Mouse (Mus musculus): Measurements from ENCODE around the gene Cdh5. TPM values are rescaled to one million over a fixed set of nuclear protein-coding genes. Genes with fewer than 3 reads are reported as not detected.
A peak's percentile ranks its signal among the peaks of the same experiment; 100 is the strongest.

Gene Cdh5
- polyA plus RNA-seq, 1 experiment from 2014 or later: 17.8 TPM

GRCm38 (mm10) chr8:104172420-104172819 is 71.0 kb downstream of the Cdh5 start:
- Histone ChIP-seq H3K27ac (ENCODE audit: low read length) (no peak overlapping the region), H3K9me3 (ENCODE audit: control insufficient read depth, low read length) (no peaks in the 10 kb centered on the region), H3K9ac (ENCODE audit: low read depth, low read length) (no peak overlapping the region), H3K4me2 (ENCODE audit: low read depth, low read length) (no peak overlapping the region), H3K36me3 (ENCODE audit: control insufficient read depth, insufficient read depth, low read length) (no peaks in the 10 kb centered on the region), H3K4me1 (ENCODE audit: control insufficient read depth, insufficient read depth, low read length) (peaks cover 8% of the 10 kb centered on the region), H3K27me3 (replicated peaks; ENCODE audit: control insufficient read depth, insufficient read depth, low read length) (peaks cover 33% of the 10 kb centered on the region), H3K4me3 (ENCODE audit: low read length) (no peak overlapping the region)
- ATAC-seq: no peak
- 86% methylated on average over 6 of the region's 6 CpGs for WGBS

- Histone ChIP-seq H3K36me3 (ENCODE audit: control insufficient read depth, insufficient read depth, low read length) (no peaks in the 10 kb centered on the region), H3K4me1 (ENCODE audit: control insufficient read depth, insufficient read depth, low read length) (peaks cover 6% of the 10 kb centered on the region), H3K9me3 (ENCODE audit: control insufficient read depth, low read length) (no peaks in the 10 kb centered on the region), H3K4me3 (ENCODE audit: low read length) (no peak overlapping the region), H3K27ac (ENCODE audit: low read length) (no peak overlapping the region), H3K4me2 (ENCODE audit: low read depth, low read length) (no peak overlapping the region), H3K9ac (ENCODE audit: low read depth, low read length) (no peak overlapping the region), H3K27me3 (replicated peaks; ENCODE audit: control insufficient read depth, insufficient read depth, low read length) (peaks cover 24% of the 10 kb centered on the region)
- no peak for ATAC-seq
- WGBS: 70% methylated on average over 8 of the region's 8 CpGs
Observed at GRCm38 (mm10) chr8:104175848-104176527, 74.6 kb downstream of the Cdh5 start.

- no peak for ATAC-seq
- no peaks in the 10 kb centered on the region for H3K9me3 ChIP-seq (ENCODE audit: control insufficient read depth, low read length)
- H3K27ac ChIP-seq (ENCODE audit: low read length): no peak overlapping the region
- H3K4me3 ChIP-seq (ENCODE audit: low read length): no peak overlapping the region
- H3K4me2 ChIP-seq (ENCODE audit: low read depth, low read length): no peak overlapping the region
- 72% methylated on average over 4 of the region's 4 CpGs for WGBS
- H3K4me1 ChIP-seq (ENCODE audit: control insufficient read depth, insufficient read depth, low read length): no peaks in the 10 kb centered on the region
- no peak overlapping the region for H3K9ac ChIP-seq (ENCODE audit: low read depth, low read length)
- H3K36me3 ChIP-seq (ENCODE audit: control insufficient read depth, insufficient read depth, low read length): no peaks in the 10 kb centered on the region
- H3K27me3 ChIP-seq (replicated peaks; ENCODE audit: control insufficient read depth, insufficient read depth, low read length): peaks cover 14% of the 10 kb centered on the region
Observed at GRCm38 (mm10) chr8:104177054-104177453, 75.6 kb downstream of the Cdh5 start.

- Histone ChIP-seq H3K4me2 (ENCODE audit: low read depth, low read length) (no peak overlapping the region), H3K27me3 (replicated peaks; ENCODE audit: control insufficient read depth, insufficient read depth, low read length) (no peaks in the 10 kb centered on the region), H3K9ac (ENCODE audit: low read depth, low read length) (no peak overlapping the region), H3K9me3 (ENCODE audit: control insufficient read depth, low read length) (no peaks in the 10 kb centered on the region), H3K36me3 (ENCODE audit: control insufficient read depth, insufficient read depth, low read length) (no peaks in the 10 kb centered on the region), H3K4me1 (ENCODE audit: control insufficient read depth, insufficient read depth, low read length) (0 out of 2 replicates have a peak, but pooled peaks cover 2% of the 10 kb centered on the region), H3K27ac (ENCODE audit: low read length) (no peak overlapping the region), H3K4me3 (ENCODE audit: low read length) (no peak overlapping the region)
- no peak for ATAC-seq
- WGBS: 30% methylated on average over 6 of the region's 6 CpGs
Observed at GRCm38 (mm10) chr8:104184905-104185304, 83.5 kb downstream of the Cdh5 start.

GRCm38 (mm10) chr8:104186827-104187226 is 85.4 kb downstream of the Cdh5 start:
- Histone ChIP-seq H3K4me3 (ENCODE audit: low read length) (no peak overlapping the region), H3K27me3 (replicated peaks; ENCODE audit: control insufficient read depth, insufficient read depth, low read length) (no peaks in the 10 kb centered on the region), H3K4me2 (ENCODE audit: low read depth, low read length) (no peak overlapping the region), H3K9ac (ENCODE audit: low read depth, low read length) (no peak overlapping the region), H3K4me1 (ENCODE audit: control insufficient read depth, insufficient read depth, low read length) (0 out of 2 replicates have a peak, but pooled peaks cover 2% of the 10 kb centered on the region), H3K27ac (ENCODE audit: low read length) (no peak overlapping the region), H3K36me3 (ENCODE audit: control insufficient read depth, insufficient read depth, low read length) (no peaks in the 10 kb centered on the region), H3K9me3 (ENCODE audit: control insufficient read depth, low read length) (no peaks in the 10 kb centered on the region)
- ATAC-seq: no peak
- 82% methylated on average over 4 of the region's 4 CpGs for WGBS

GRCm38 (mm10) chr8:104187622-104188021 is 86.2 kb downstream of the Cdh5 start:
- 0 out of 2 replicates have a peak, but pooled peaks cover 2% of the 10 kb centered on the region for H3K4me1 ChIP-seq (ENCODE audit: control insufficient read depth, insufficient read depth, low read length)
- no peak for ATAC-seq
- H3K4me2 ChIP-seq (ENCODE audit: low read depth, low read length): no peak overlapping the region
- H3K9ac ChIP-seq (ENCODE audit: low read depth, low read length): no peak overlapping the region
- no peaks in the 10 kb centered on the region for H3K27me3 ChIP-seq (replicated peaks; ENCODE audit: control insufficient read depth, insufficient read depth, low read length)
- no peak overlapping the region for H3K4me3 ChIP-seq (ENCODE audit: low read length)
- no peaks in the 10 kb centered on the region for H3K36me3 ChIP-seq (ENCODE audit: control insufficient read depth, insufficient read depth, low read length)
- H3K27ac ChIP-seq (ENCODE audit: low read length): no peak overlapping the region
- H3K9me3 ChIP-seq (ENCODE audit: control insufficient read depth, low read length): no peaks in the 10 kb centered on the region
- WGBS: 88% methylated on average over 6 of the region's 6 CpGs

DNA sequence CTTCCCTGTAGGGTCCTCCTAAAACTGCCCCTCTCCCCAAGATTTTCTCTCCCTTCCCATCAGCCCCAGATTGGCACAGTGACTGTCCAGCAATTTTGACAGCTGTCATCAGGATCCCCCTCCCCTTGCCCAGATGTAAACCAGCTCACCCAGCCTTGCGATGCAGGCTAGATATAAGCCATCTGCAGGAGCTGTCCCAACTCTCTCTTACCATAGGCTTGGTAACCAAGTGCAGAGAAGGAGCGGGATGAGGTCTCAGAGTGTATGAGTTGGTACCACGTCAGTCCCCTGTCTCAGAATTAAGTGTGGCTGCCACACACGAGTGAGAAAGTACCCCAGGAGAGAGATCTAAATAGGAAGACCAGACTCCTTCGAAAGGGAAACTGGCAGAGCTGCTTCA is 87.0 kb downstream of the Cdh5 start:
- no peak for ATAC-seq
- 59% methylated on average over 5 of the region's 5 CpGs for WGBS
- Histone ChIP-seq H3K4me3 (ENCODE audit: low read length) (no peak overlapping the region), H3K9me3 (ENCODE audit: control insufficient read depth, low read length) (no peaks in the 10 kb centered on the region), H3K4me1 (ENCODE audit: control insufficient read depth, insufficient read depth, low read length) (0 out of 2 replicates have a peak, but pooled peaks cover 2% of the 10 kb centered on the region), H3K36me3 (ENCODE audit: control insufficient read depth, insufficient read depth, low read length) (no peaks in the 10 kb centered on the region), H3K9ac (ENCODE audit: low read depth, low read length) (no peak overlapping the region), H3K27me3 (replicated peaks; ENCODE audit: control insufficient read depth, insufficient read depth, low read length) (no peaks in the 10 kb centered on the region), H3K27ac (ENCODE audit: low read length) (no peak overlapping the region), H3K4me2 (ENCODE audit: low read depth, low read length) (no peak overlapping the region)

GRCm38 (mm10) chr8:104190777-104191468 is 89.5 kb downstream of the Cdh5 start:
- Histone ChIP-seq H3K9ac (ENCODE audit: low read depth, low read length) (no peak overlapping the region), H3K4me1 (ENCODE audit: control insufficient read depth, insufficient read depth, low read length) (no peaks in the 10 kb centered on the region), H3K36me3 (ENCODE audit: control insufficient read depth, insufficient read depth, low read length) (no peaks in the 10 kb centered on the region), H3K27ac (ENCODE audit: low read length) (no peak overlapping the region), H3K9me3 (ENCODE audit: control insufficient read depth, low read length) (no peaks in the 10 kb centered on the region), H3K4me2 (ENCODE audit: low read depth, low read length) (no peak overlapping the region), H3K27me3 (replicated peaks; ENCODE audit: control insufficient read depth, insufficient read depth, low read length) (no peaks in the 10 kb centered on the region), H3K4me3 (ENCODE audit: low read length) (no peak overlapping the region)
- WGBS: 59% methylated on average over 6 of the region's 6 CpGs
- ATAC-seq: no peak

DNA sequence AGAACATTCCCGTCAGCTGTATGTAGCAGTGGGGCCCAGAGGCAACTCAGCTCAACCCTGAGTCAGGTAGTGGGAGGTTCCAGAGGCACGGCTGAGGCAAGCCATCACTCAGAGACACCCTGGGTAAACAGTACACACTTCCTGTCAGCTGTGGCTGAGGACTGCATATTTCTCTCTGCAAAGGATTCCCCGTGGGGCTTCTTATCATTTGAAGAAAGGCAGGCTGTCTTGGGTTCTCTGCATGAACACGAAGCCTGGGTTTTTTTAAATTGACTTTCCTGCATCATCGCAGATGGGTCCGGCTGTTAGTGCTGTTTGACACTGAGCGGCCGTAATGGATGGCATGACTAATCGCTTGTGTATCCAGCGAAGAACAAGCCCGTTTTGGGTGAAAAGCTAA is 90.1 kb downstream of the Cdh5 start:
- H3K4me3 ChIP-seq (ENCODE audit: low read length): no peak overlapping the region
- H3K4me1 ChIP-seq (ENCODE audit: control insufficient read depth, insufficient read depth, low read length): no peaks in the 10 kb centered on the region
- no peak overlapping the region for H3K9ac ChIP-seq (ENCODE audit: low read depth, low read length)
- no peak overlapping the region for H3K27ac ChIP-seq (ENCODE audit: low read length)
- H3K27me3 ChIP-seq (replicated peaks; ENCODE audit: control insufficient read depth, insufficient read depth, low read length): no peaks in the 10 kb centered on the region
- H3K4me2 ChIP-seq (ENCODE audit: low read depth, low read length): no peak overlapping the region
- H3K9me3 ChIP-seq (ENCODE audit: control insufficient read depth, low read length): no peaks in the 10 kb centered on the region; the same call in 1 of the 2 replicates
- H3K36me3 ChIP-seq (ENCODE audit: control insufficient read depth, insufficient read depth, low read length): no peaks in the 10 kb centered on the region
- 18% methylated on average over 11 of the region's 11 CpGs for WGBS
- peak; percentile 90 for ATAC-seq

Measured in intestine, embryonic 16.5 days (tissue).